ENCODE assay signal across 8 mouse cellular contexts in genomic region chr3:121093509-121093908, GRCm38 (mm10).
DNase-seq lines count a peak whose midpoint lies in the region; ATAC-seq lines count a peak whose summit lies in the region.

No protein-coding gene starts in this region.

- no peaks in the 10 kb centered on the region for H3K4me1 ChIP-seq in hindbrain, embryonic 11.5 days (replicated peaks; ENCODE audit: control insufficient read depth, insufficient read depth, low read length)
- H3K4me1 ChIP-seq in hindbrain, embryonic 16.5 days (ENCODE audit: control insufficient read depth, insufficient read depth, low read depth, low read length), result no peaks in the 10 kb centered on the region

- H3K36me3 ChIP-seq in hindbrain, embryonic 11.5 days (ENCODE audit: control insufficient read depth, insufficient read depth, low read length), result no peaks in the 10 kb centered on the region
- no peaks in the 10 kb centered on the region for H3K36me3 ChIP-seq in hindbrain, embryonic 16.5 days (ENCODE audit: control insufficient read depth, insufficient read depth, low read length)

- no peak overlapping the region for H3K4me2 ChIP-seq in hindbrain, embryonic 11.5 days (replicated peaks; ENCODE audit: low read depth, low read length)
- no peak overlapping the region for H3K4me2 ChIP-seq in hindbrain, embryonic 16.5 days (ENCODE audit: low read length)

- H3K9me3 ChIP-seq in hindbrain, embryonic 11.5 days (ENCODE audit: control insufficient read depth, low read length), result no peaks in the 10 kb centered on the region
- no peaks in the 10 kb centered on the region for H3K9me3 ChIP-seq in hindbrain, embryonic 16.5 days (ENCODE audit: control insufficient read depth, low read length)

- 61% methylated on average over 6 of the region's 6 CpGs for WGBS in hindbrain, embryonic 11.5 days
- 48% methylated on average over 6 of the region's 6 CpGs for WGBS in hindbrain, embryonic 16.5 days
- 19% methylated on average over 6 of the region's 6 CpGs for WGBS in large intestine, adult 2 months

- no peak overlapping the region for H3K4me3 ChIP-seq in hindbrain, embryonic 11.5 days (ENCODE audit: low read depth, low read length)
- H3K4me3 ChIP-seq in hindbrain, embryonic 16.5 days (ENCODE audit: low read length), result no peak overlapping the region

- H3K27ac ChIP-seq in hindbrain, embryonic 11.5 days (ENCODE audit: low read depth, low read length), result no peak overlapping the region
- H3K27ac ChIP-seq in hindbrain, embryonic 16.5 days (ENCODE audit: low read depth, low read length), result no peak overlapping the region

- peak; percentile 67 for DNase-seq in hindbrain, embryonic 11.5 days (ENCODE audit: low spot score)
- peak; percentile 2 for DNase-seq in A20 (ENCODE audit: low read depth, low spot score)
- DNase-seq in adipocyte (ENCODE audit: low spot score), result peak; percentile 30
- peak; percentile 76 for DNase-seq in embryo, embryonic 10.5 days (ENCODE audit: low spot score)
- DNase-seq in large intestine, adult 2 months (ENCODE audit: low read depth, low spot score), result peak; percentile 7
- DNase-seq in naive thymus-derived CD4-positive, alpha-beta T cell, adult 2 months (ENCODE audit: low read depth), result peak; percentile 36

- peak; percentile 52; the same call in 1 of the 2 replicates for ATAC-seq in hindbrain, embryonic 11.5 days (ENCODE audit: low FRiP score)
- no peak for ATAC-seq in hindbrain, embryonic 16.5 days
- no peak for ATAC-seq in megakaryocyte, adult 5-6 weeks (ENCODE audit: poor library complexity, severe bottlenecking)

- H3K9ac ChIP-seq in hindbrain, embryonic 11.5 days (ENCODE audit: low read depth, low read length), result no peak overlapping the region
- no peak overlapping the region for H3K9ac ChIP-seq in hindbrain, embryonic 16.5 days (ENCODE audit: low read depth, low read length)

- H3K27me3 ChIP-seq in hindbrain, embryonic 11.5 days (ENCODE audit: control insufficient read depth, insufficient read depth, low read length), result no peaks in the 10 kb centered on the region
- H3K27me3 ChIP-seq in hindbrain, embryonic 16.5 days (replicated peaks; ENCODE audit: control insufficient read depth, insufficient read depth, low read length), result no peaks in the 10 kb centered on the region

Comparison
In these comparisons a context has a peak if more than half of its experiments do, and no peak if none do; other contexts are left out.
1. DNase-seq: peak in every context shown above with its lines; median percentile 76 in embryo, embryonic 10.5 days; 67 in hindbrain, embryonic 11.5 days; 36 in naive thymus-derived CD4-positive, alpha-beta T cell, adult 2 months; 30 in adipocyte; 7 in large intestine, adult 2 months; 2 in A20.